Mouse (Mus musculus): ENCODE measurements at regions not wholly inside any gene's neighbourhood (a gene's known extent, or its start where the extent isn't known, plus 50 kb on each side); places are given as distances from the start of the nearest gene placed in this dataset.

DNA sequence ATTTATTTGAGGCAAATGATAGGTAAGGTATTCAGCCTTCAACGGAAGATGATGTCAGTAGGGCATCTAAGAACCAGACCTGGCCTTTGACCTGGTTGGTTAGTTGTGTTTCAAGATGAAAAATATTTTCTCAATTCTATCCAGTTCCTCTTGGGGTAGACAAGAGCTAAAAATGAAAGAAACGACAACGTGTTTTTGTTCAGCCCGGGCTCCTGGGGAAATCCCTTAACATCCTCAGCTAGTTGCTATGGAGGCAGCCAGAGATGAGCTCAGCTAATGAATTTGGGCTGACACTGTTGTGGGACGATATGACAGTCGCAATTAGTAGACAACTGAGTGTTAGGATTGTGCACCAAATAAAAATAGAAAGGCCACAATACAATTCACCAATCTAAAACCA is 80.6 kb upstream of the Bmp2k start:
- TF ChIP-seq GATA1 (IDR thresholded peaks at IDR 0.05; ENCODE audit: low read length) (no peak), TAL1 (IDR thresholded peaks at IDR 0.05; ENCODE audit: low read length) (no peak)
